Mouse (Mus musculus) left cerebral cortex, postnatal 25 days (tissue): ENCODE measurements at regions not wholly inside any gene's neighbourhood (a gene's known extent, or its start where the extent isn't known, plus 50 kb on each side); places are given as distances from the start of the nearest gene placed in this dataset.
A peak's percentile ranks its signal among the peaks of the same experiment; 100 is the strongest.

ENCODE experiments used
- DNase-seq, 2 experiments: peaks; one replicate each; pipeline ENCODE4 v3.0.0; 2022; ENCODE audit warnings: low spot score in 2 of 2, mixed read lengths in 1 of 2
- intact Hi-C: fragments of 180-260 bp; cut with DNase I; formaldehyde crosslinking; loops from one replicate; pipeline ENCODE4 v1.15.1; 2025

DNA sequence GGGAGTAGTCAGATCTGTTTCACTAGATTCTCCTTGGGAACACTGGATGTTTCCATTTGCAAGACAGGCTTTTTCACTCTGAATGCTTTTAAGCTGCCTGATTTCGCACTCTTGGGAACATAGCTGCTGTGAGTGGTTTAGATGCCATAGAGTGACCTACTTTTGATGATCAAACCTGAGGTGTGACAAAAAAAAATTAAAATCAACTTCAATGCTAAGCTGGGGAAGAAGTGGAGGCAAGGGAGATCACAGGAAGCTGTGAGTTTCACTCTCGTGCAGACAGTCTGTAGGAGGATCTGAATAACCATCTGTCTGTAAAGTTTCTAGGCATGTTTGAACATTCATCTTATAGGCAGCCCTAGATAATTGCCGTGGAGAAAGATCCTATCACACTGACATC lies 505.7 kb downstream of the Ptprc start:
- intact Hi-C loops = loop anchor here (5.0 to 10.0 kb wide), 4 partner anchors 185 to 335 kb away; no protein-coding TSS in a partner anchor
- DNase-seq = peak; percentile 27 to 93

DNA sequence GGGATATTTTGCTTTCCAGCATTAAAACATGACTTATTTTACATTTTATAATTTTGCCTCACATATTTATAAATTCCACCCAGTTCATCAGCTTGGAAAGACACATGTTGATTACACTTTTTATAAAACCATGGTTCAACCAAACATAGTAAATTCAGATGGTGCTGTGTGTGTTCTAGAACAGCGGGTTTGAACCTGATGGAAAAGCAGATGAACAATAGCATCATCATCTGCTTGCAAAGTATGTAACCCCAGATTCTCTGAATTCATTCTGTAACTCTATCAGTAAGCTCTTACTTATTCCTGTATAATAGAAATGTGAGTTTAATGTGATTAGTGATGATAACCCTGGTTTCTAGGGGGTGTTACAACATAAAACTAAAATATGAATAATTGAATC lies 517.4 kb downstream of the Ptprc start:
- no peak for DNase-seq
- intact Hi-C loops = no loop called here

DNA sequence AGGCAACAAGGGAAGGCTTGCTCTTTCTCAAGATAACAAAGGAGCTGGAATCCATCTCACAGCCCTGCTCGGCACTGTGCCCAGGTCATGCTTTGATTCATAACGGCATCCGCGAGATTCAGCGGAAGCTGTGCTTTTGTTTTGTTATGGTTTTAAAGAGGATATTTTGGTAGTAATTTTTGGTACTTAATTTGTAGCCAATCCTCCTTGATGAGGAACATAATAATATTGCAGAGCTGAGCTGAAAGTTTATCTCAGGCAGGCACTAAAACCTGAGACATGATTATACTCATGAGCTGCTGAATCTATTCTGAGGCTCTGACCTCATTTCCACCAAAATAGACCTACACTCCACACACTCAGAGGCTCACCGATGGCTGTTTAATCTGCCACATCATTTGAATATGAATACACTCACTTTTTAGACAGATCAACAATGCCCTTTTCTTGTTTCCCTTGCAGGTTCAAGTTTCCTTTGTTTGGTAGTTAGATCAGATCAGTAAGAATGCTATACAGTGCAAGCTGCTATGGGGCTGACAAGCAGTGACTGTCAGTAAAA lies 518.5 kb downstream of the Ptprc start:
- intact Hi-C loops = no loop called here
- peak in 1 of 2 experiments; percentile 64 for DNase-seq

DNA sequence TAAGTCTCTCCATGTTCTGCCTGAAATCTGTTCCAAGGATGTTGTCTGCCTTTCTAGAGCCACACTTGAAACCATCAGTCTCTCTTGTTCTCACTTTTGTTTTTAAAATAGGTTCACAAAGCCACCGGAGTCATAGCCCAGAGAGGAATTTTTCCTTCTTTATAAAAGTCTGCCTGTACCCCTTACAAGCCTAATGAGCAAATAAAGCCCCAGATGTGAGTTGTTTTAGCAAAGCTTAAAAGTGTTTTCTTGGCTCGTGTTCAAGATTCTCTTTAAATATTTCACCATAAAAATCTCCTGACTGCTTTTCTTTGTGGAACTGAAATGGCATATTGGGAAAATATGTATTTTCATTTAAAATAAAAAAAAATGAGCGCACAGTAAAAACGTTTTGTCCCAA lies 521.3 kb downstream of the Ptprc start:
- intact Hi-C loops = no loop called here
- DNase-seq = no peak

DNA sequence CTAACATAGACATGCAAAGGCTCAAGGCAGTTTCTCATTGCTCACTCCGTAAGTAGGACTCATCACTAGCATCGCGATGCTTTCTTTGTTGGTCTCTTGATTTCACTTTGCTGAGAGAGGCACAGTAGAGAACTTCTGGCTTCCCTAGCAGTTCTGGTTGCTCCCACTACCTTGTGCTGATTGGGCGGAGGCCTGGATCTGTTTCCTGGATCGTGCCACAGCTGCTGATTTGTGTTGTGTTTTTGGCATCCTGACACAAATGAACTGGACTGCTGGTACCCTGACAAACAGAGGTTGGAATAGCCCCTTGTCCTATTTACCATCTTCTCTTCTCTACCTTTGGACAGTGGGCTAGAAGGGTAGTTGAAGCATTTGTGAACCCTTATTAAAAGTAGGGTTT lies 522.0 kb downstream of the Ptprc start:
- DNase-seq = no peak
- intact Hi-C loops = no loop called here

DNA sequence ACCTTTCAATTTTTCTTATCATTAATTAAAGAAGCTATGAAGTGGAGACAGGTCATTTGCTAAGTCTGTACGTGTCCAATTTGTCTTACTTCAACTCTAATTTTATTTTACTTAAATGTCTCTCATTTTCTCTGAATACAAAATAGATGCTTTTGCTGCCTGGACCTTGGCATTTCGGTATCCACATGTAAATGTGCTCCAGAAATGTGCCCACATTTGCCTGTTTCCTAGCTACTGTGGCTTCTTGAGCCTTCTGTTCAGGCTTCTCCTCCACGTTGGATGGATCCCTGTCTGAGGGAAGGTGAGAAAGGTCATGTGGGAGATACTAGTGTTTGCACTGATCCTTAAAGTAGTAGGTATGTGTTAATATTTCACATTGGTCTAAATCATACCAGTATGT lies 524.9 kb downstream of the Ptprc start:
- intact Hi-C loops = no loop called here
- DNase-seq = peak in 1 of 2 experiments; percentile 30

DNA sequence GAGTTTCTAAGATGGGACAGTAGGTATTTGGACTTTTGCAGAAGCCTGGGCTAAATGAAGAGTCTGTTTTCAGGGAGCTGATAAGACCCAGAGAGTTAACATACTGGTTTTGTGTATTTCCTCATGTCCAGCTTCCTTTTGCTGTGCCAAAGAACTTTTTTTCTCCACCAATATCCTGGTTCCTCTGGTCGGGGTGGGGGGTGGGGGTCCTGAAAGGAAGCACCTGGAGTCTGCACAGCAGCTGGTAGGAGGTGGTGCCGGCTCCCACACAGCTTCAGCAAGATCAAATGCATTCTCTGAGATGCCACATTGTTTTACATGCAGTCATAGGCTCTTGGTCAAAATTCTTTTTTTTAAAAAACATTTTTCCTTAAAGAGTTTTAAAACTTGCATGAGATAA lies 525.4 kb downstream of the Ptprc start:
- intact Hi-C loops = no loop called here
- no peak for DNase-seq

DNA sequence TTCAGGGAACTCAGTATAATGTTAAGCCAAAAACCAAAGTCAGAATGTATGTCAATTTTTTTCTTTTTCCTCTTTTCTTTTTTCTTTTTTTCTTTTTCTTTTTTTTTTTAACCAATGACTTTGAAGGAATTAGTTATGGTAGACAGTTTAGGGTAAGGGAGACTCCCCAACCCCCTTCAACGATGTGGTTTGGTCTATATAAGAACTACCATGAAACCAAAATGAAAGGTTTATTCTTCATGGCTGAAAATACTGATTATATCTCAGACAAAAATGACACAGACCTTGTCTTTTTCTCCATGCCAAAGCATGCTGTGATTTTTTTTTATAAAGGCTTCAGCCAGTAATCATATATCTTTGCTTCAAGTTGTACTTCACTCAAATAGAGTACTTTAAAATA lies 526.7 kb downstream of the Ptprc start:
- intact Hi-C loops = no loop called here

DNA sequence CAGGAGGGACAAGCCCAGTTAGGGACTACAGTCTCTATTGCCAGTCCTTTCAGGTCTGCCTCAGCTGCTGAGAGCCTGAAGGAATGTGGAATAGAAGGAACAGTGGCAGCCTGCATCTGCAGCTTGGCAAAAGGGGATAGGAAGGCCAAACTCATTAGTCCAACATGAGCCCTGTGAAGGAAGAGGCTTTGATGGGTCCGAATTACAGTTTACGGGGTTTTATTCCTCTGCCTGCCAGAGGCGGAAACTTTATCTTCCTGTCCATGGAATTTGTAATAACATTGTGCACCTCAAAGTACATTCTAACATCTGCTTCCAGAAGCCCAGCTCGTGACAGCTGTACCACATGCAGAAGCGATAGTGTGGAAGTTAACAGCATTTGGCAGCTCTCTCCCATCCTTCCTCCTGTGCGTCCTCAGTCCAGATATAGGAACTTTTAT lies 530.9 kb downstream of the Ptprc start:
- DNase-seq = no peak
- intact Hi-C loops = no loop called here

More for the DNA sequence above, 526.7 kb downstream of the Ptprc start:
- DNase-seq = no peak

DNA sequence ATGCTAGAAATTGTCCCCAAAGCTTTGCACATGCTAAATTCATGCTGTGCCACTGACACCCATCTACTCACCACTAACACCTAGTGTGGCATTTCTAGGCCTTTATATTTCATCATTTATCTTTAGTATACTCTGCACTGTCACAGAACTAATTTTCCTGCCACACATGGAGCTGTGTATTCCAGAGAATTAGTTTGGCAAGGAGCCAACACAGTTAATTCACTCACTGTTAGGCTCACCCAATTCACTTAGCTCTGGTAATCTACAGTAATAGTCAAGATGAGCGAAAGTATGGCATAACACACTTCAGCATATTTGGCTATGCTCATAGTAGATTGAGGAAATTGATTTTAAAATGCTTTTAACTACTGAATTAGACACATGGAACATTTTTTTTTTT lies 532.0 kb downstream of the Ptprc start:
- no peak for DNase-seq
- intact Hi-C loops = no loop called here

DNA sequence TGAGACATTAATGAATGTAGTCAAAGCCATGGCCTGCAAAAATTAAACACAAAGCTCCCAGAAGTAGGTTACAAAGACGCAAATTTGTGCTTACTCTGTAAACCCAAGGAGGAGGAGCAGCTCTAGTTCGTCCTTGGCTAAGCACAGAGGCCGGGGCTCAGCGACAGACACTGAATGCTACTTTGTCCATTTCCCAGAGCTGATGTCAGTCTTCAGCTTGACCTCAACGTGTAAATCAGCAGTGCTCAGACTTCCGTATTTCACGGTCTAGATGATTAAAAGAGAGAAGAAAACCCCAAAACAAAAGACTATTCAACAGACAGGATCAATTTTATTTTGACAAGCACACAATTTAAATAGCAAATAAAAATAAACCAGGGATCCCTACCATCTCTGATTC lies 534.7 kb downstream of the Ptprc start:
- intact Hi-C loops = no loop called here
- DNase-seq = no peak

DNA sequence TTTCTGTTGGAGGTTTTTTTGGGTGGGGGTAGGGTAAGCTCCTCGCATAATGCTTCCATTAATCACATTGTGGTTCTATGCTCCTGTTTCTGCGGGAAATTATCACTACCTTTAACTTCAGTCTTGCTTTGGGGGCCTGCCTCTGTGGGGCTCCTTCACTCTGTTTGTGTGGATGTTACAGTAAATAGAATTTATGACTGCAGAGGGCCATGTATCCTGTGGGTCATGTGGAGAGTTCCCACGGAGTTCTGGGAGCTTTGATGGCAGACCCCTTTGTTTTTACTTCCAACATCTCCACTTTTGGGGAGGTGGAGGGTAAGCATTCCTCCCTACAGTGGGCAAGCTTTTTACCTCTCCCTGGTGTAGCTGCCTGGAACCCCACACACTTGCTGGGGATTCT lies 538.6 kb downstream of the Ptprc start:
- intact Hi-C loops = no loop called here
- DNase-seq = no peak

DNA sequence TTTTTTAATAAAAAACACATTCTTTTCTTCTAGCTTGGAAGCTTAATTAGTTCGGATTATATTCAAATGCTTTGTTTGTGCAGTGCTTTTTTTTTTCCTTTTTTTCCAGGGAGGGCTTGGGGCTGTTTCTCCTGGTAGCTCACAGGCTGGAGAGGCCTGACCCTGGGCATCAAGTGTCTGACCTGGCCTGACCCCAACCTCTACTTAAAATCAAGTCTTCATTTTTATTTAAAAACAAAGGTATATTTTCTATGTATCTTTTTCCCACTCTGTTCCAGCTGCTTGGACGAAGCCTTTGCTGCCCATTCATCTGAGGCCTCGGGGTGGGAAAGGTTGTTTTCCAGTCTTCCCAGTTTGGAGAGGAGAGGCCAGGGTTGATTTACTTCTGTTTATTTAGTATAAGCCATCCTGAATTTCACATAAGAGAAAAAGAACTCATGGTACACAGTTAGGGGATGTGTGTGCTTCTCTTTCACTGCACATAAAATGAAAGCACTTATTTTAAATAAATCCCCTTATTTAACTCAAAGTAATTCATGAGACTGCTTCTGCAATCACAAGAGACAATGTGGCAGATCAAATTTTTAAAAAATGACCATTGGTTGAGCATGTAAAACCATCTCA lies 539.1 kb downstream of the Ptprc start:
- no peak for DNase-seq
- intact Hi-C loops = no loop called here

DNA sequence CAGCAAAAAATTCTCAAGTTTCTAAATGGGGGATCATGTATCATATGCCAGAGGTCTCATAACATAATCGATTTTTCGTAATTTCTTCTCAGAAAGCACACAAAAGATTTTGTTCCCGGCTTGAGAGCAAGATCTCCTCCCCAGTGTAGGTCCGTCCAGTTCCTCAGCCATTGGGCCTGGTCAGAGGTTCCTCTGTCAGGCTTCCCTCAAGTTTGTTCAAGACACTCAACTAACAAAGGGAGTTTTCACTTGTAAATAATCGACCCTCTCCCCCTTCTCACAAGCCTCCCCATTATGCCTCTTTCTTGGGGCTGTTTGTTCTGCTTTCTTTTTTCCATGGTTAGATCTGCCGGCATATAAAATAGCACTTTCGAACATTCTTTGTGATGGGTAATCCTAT lies 539.7 kb downstream of the Ptprc start:
- intact Hi-C loops = no loop called here
- DNase-seq = no peak

DNA sequence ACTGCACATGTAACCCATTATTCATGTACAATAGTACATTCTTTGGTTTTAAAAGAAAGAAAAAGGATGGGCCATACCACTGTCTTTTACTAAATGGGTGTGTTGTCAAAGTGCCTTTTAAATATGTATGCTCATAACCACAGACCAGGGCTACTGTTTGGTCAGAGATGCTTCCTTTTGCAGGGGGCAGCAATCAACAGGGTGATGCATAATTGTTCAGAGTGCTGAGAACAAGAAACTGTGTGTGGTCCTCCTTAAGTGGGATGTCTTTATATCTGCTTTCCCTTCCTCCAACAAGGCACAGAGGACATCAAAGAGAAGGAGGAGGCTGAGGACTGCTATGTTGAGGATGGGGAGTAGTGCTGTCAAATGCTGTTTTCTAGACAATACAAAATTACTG lies 544.0 kb downstream of the Ptprc start:
- DNase-seq = no peak
- intact Hi-C loops = no loop called here

DNA sequence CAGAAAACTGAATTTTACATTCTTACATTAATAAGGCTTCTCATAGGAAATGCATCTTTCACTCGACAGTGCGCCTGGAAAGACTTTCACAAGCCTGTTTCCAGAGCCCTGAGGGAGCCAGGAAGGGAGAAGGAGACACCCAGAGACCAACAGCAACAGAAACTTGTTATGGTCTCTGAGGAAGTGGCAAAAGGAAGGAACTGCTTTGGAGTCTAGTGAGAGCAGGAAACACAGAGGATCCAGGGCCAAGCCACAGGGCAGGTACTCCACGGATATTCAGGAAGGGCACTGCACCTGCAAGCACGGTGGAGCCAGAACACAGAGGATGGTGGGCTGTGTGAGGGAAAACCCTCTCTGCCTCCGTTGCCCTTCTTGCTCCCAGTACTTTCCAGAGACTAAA lies 554.8 kb downstream of the Ptprc start:
- DNase-seq = no peak
- intact Hi-C loops = no loop called here

DNA sequence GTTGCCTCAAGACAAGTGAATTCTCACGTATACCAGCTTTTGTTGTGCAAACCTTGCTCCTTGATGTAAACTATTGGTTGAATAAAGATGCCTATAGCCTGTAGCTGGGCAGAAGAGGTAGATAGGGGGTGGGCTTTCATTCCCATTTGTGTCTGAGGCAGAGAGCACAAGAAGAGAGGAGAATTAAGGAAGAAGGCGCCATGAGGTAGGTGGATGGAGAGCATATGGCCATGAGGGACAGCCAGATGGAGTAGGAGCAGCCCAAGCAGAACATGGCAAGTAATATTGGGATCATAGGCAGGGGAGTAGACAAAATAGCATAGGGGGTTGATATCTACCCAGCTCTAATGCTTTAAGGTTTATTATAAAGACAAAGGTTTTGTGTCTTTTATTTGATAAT lies 557.3 kb downstream of the Ptprc start:
- intact Hi-C loops = no loop called here
- DNase-seq = peak in 1 of 2 experiments; percentile 60

DNA sequence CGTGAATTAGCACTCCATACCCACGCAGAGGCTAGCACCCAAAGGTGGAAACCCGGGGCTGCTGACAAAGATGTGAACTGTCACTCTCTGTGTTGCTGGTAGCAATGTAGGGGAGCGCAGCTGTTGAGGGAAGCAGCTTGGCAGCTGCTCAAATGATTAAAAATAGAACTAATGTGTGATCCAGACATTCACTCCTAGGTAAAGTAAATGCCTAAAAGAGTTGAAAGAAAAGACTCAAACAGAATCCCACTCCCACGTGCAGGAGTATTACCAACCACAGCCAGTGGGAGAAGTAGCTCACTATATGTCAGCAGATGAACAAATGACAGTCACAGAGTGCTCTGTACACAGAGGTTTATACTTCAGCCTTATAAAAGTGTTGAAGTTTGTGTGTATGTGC lies 558.0 kb downstream of the Ptprc start:
- DNase-seq = peak; percentile 41 to 84
- intact Hi-C loops = no loop called here

DNA sequence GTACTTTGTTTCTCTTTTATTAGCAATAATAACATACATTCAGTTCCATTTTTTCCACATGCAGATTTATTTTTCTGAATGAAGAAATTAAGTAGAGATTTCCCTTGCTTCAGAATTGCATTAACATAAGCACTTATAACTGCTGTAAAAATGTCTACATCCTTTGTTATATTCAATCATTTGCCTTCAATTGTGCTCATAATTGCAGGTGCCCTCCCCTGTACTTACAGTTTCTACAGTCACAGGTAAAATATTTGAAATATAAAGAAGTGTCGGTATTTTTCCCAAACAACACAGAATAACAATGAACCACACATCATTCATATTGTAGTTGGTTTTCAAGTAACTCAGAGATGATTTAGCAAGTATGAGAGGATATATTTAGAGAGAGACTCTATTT lies 568.8 kb downstream of the Ptprc start:
- DNase-seq = no peak
- intact Hi-C loops = no loop called here

DNA sequence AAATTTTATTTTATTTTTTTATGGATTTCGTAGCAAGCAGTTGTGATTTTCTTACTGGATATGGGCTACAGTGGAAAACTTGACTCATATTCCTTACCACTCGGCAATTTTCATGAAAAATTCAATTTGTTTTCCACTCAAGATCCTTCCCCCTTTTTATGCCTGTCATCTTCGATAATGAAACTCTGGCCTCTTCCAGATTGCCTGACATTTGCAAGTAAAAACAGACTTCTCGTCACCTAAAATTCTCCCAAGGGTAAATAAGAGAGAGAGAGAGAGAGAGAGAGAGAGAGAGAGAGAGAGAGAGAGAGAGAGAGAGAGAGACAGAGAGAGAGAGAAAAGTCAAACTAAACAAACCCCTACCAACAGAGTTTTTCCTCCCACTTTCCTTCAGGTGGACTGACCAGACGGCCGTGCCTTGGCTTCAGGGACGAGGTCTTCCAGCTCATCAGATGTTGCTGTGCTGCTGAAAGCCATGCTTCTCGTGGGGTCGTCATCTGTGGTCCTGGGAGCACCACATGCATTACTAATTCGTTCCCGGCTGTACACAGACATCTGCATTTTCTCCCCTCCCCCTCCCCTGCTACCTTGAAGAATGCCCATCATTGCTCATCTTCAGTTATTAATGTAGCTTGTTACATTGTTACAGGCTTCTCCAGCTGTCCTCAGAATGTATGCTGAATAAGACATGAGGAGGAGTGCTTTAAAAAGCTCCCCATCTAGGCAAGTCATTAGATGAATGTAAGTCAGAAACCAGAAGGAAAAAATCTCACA lies 569.4 kb downstream of the Ptprc start:
- intact Hi-C loops = no loop called here

DNA sequence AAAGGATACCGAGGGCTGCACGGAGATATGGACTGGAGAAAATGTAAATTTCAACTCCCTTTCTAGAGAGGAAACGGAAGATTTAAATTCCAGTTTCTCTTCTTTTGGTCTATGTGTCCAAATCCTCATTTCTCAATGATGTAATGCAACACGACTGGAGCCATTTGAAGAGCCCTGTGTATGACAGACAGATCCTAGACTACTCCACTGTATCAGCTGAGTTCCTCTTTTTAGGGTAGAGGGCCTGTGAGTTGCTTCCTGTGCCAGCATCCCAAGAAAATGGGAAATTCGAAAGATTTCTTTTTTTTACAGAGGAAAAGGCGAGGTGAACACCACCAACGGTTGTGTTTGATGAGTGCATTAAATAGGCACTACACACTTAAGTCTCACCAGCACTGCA lies 581.8 kb downstream of the Ptprc start:
- DNase-seq = no peak
- intact Hi-C loops = no loop called here

More for the DNA sequence above, 569.4 kb downstream of the Ptprc start:
- peak in 1 of 2 experiments; percentile 48 for DNase-seq
